Mouse (Mus musculus) liver, embryonic 14.5 days (tissue): ENCODE data around the gene Ccr8. TPM values are rescaled to one million over a fixed set of nuclear protein-coding genes. Genes with fewer than 3 reads are reported as not detected.

Experiments used
- ATAC-seq: fragments of 200-750 bp; cut with Nextera tagmentation; 2 replicates; pipeline ENCODE4 v1.8.0; 2017; ENCODE audit warnings: moderate number of reproducible peaks, mild to moderate bottlenecking, moderate library complexity; ENCODE audit not compliant: insufficient read depth
- DNase-seq, 3 experiments: peaks; one replicate each; pipeline ENCODE4 v3.0.0-alpha.2; 2012 to 2013; ENCODE audit warnings: low read depth in 3 of 3, low spot score in 3 of 3
- H3K27ac ChIP-seq: fragments of 300-500 bp; sonication (generic); 2 replicates; pipeline ENCODE4 v1.5.1; 2014; ENCODE audit warnings: moderate library complexity, mild to moderate bottlenecking, control low read depth, inconsistent platforms
- H3K27me3 ChIP-seq: fragments of 300-500 bp; sonication (generic); 2 replicates; pipeline ENCODE4 v1.6.1; 2014; ENCODE audit warnings: mild to moderate bottlenecking, low read length, moderate library complexity; ENCODE audit not compliant: control insufficient read depth, insufficient read depth
- H3K36me3 ChIP-seq: fragments of 300-500 bp; sonication (generic); replicated peaks from 2 replicates; pipeline ENCODE4 v1.6.1; 2014; ENCODE audit warnings: low read depth; ENCODE audit not compliant: control insufficient read depth, insufficient read depth
- H3K4me1 ChIP-seq, 2 experiments: fragments of 200-500 bp in 1 of 2; fragments of 300-500 bp in 1 of 2; sonication (generic) in 1 of 2; replicated peaks; 2 replicates each; pipeline ENCODE4 v1.6.1; 2012 to 2014; ENCODE audit warnings: antibody characterized with exemption in 1 of 2, inconsistent platforms in 1 of 2, low read length in 1 of 2; ENCODE audit not compliant: control insufficient read depth in 2 of 2, insufficient read depth in 2 of 2
- H3K4me2 ChIP-seq: fragments of 300-500 bp; sonication (generic); 2 replicates; pipeline ENCODE4 v1.6.1; 2014; ENCODE audit warnings: low read depth, mild to moderate bottlenecking, control low read depth, moderate library complexity
- H3K4me3 ChIP-seq, 2 experiments: fragments of 200-500 bp in 1 of 2; fragments of 300-500 bp in 1 of 2; sonication (generic) in 1 of 2; 2 replicates each; pipeline ENCODE4 v1.5.1; 2012 to 2014; ENCODE audit warnings: low read depth in 2 of 2, low read length in 2 of 2, mild to moderate bottlenecking in 2 of 2, control low read depth in 1 of 2, inconsistent platforms in 1 of 2, moderate library complexity in 1 of 2; ENCODE audit not compliant: insufficient read depth in 1 of 2
- H3K9ac ChIP-seq: fragments of 300-500 bp; sonication (generic); replicated peaks from 2 replicates; pipeline ENCODE4 v1.6.1; 2014; ENCODE audit warnings: mild to moderate bottlenecking, control low read depth, moderate library complexity
- H3K9me3 ChIP-seq: fragments of 300-500 bp; sonication (generic); 2 replicates; pipeline ENCODE4 v1.6.1; 2016; ENCODE audit warnings: low read length, mixed read lengths; ENCODE audit not compliant: control insufficient read depth
- CTCF ChIP-seq: IDR thresholded peaks from 2 replicates; pipeline ENCODE4 v1.5.1; 2016; ENCODE audit warnings: antibody characterized with exemption, low read depth, control low read depth
- EP300 ChIP-seq: IDR thresholded peaks from 2 replicates; pipeline ENCODE4 v1.6.1; 2016; ENCODE audit warnings: antibody characterized with exemption, low read depth
- WGBS: fragments of 180-500 bp; shearing (Covaris S2); extraction: QIAGEN DNeasy Blood & Tissue Kit; methylation state at CpG from one replicate; pipeline ENCODE4 v1.1.7; 2014; ENCODE audit not compliant: insufficient replicate concordance; 5-methylcytosine and 5-hydroxymethylcytosine counted together
- polyA plus RNA-seq, 2 experiments: library from polyadenylated mRNA; depleted of rRNA in 1 of 2; stranded (reverse) in 1 of 2; unstranded in 1 of 2; fragments of >200 nt; fragmentation: Nextera tagmentation in 1 of 2; extraction: Ambion mirVana in 1 of 2; gene quantifications; 2 replicates each; pipeline versions ENCODE4 v1.2.1 to v1.2.3; 2012 to 2014

The Ccr8 gene
- polyA plus RNA-seq, 2 experiments, result not detected

DNA sequence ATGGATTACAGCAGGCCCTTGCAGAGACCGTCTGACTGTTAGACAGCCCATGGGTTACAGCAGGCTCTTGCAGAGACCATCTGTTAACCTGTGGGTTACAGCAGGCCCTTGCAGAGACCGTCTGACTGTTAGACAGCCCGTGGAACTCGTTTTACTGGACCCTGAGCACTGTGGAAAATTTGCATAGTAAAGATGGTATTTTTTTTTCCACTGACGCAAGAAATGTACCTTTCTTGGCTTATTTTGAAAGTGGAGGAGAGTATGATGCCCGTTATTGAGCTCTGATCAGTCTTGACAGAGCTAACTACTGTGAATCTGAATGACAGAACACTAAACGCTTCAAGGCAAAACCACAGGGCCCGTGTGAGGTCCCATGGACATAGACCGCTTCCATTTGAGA, 35.7 kb upstream of the Ccr8 start:
- WGBS, result 60% methylated on average over 9 of the region's 9 CpGs
- Histone ChIP-seq H3K27me3 (no peaks in the 10 kb centered on the region), H3K36me3 (no peaks in the 10 kb centered on the region), H3K4me1 (peaks cover 0 to 4% of the 10 kb centered on the region in 2 experiments; a peak in 2 of 4 replicates), H3K9me3 (no peaks in the 10 kb centered on the region), H3K9ac (no peak overlapping the region), H3K27ac (no peak overlapping the region), H3K4me2 (no peak overlapping the region), H3K4me3 (no peak overlapping the region)
- ATAC-seq, result no peak
- DNase-seq, result no peak
- TF ChIP-seq EP300, result no peak
- no peak for TF ChIP-seq CTCF

DNA sequence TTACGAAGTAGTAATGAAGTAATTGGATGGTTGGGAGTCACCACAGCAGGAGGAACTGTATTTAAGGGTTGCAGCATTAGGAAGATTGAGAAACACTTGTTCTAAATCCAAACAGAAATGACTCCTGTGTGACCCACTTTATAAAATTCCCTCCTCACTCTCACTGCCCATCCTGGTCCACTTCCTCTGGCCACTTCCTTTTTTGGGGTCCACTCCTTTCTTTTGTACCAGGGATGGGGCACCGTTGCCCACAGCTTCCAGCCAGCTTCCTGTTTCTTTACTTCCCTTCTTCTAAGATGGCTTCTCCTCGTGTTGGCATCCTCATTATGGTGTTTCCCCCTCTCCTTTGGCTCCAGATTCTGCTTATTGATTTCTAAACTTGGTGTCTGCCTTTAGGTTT, 33.2 kb upstream of the Ccr8 start:
- no peak for ATAC-seq
- H3K4me3 ChIP-seq, result no peak overlapping the region
- H3K27ac ChIP-seq, result no peak overlapping the region
- no peaks in the 10 kb centered on the region for H3K36me3 ChIP-seq
- TF ChIP-seq EP300 (no peak), CTCF (no peak)
- DNase-seq, result no peak
- 21% methylated on average over 3 of the region's 3 CpGs for WGBS
- no peak overlapping the region for H3K9ac ChIP-seq
- H3K27me3 ChIP-seq, result no peaks in the 10 kb centered on the region
- H3K9me3 ChIP-seq, result no peaks in the 10 kb centered on the region
- peaks cover 0 to 4% of the 10 kb centered on the region in 2 experiments; a peak in 2 of 4 replicates for H3K4me1 ChIP-seq
- no peak overlapping the region for H3K4me2 ChIP-seq

DNA sequence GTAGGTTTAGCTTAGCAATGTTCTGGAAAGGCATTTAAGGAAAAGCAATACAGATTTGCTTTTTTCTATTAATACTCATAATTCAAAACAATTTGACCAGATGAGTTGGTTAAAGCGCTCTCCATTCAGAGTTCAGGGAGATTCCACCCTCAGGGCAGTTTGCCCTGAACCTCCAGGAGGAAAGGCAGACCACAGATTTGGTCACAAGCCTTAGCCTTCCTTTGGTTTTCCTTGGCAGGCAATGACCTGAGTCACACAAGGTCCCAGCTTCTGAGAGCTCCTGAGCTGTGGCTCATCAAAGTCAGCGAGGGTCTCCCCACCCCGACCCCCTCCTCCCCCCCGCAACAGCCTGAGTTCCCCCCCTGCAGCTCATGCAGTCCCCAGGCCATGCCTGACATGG, 27.6 kb upstream of the Ccr8 start:
- Histone ChIP-seq H3K4me2 (no peak overlapping the region), H3K4me1 (no peaks in the 10 kb centered on the region), H3K9ac (no peak overlapping the region), H3K27ac (no peak overlapping the region), H3K36me3 (no peaks in the 10 kb centered on the region), H3K4me3 (no peak overlapping the region), H3K9me3 (no peaks in the 10 kb centered on the region), H3K27me3 (no peaks in the 10 kb centered on the region)
- TF ChIP-seq CTCF (no peak), EP300 (no peak)
- ATAC-seq, result no peak
- no peak for DNase-seq
- WGBS, result 56% methylated on average over 4 of the region's 4 CpGs

DNA sequence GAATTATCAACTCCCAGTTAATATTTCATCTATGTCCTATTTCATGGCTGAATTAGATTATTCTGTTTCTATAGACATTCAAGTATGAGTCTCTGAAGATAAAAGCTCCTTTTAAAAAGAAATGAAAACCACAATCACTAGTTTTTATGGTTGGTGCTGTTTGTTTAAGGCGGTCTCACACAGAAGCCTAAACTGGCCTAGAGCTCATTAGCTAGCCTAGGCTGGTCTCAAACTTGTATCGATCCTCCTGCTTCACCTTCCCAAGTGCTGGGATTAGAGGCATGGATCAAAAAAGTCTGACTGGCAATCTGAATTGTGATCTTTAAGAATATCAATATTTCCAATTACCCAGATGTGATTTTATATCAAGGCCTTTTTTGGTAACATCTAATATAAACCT, 24.3 kb upstream of the Ccr8 start:
- TF ChIP-seq EP300 (no peak), CTCF (no peak)
- Histone ChIP-seq H3K4me3 (no peak overlapping the region), H3K9ac (no peak overlapping the region), H3K36me3 (no peaks in the 10 kb centered on the region), H3K9me3 (no peaks in the 10 kb centered on the region), H3K4me1 (no peaks in the 10 kb centered on the region; a peak in 1 of 4 replicates), H3K4me2 (no peak overlapping the region), H3K27ac (no peak overlapping the region), H3K27me3 (no peaks in the 10 kb centered on the region)
- no peak for ATAC-seq
- no peak for DNase-seq
- WGBS, result 57% methylated on average over 2 of the region's 2 CpGs

DNA sequence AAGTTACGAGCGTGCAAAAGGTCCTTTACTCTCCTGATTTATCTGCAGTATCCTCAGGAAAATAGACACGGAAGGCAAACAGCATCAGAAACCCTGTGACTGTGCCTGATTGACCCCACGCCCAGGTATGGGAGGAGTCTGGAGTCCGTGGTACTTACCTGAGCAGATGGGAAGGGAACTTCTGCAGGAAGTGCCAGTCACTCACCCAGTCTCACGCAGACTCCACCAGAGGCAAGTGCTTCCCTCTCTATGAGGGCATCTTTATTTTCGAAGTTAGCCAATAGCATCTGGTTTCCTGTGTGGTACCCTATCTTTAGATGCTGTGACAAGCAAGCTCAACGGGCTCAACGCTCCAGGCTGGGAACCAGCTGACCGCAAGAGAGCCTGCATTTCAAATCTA, 23.9 kb upstream of the Ccr8 start:
- DNase-seq, result no peak
- 16% methylated on average over 10 of the region's 10 CpGs for WGBS
- no peaks in the 10 kb centered on the region for H3K27me3 ChIP-seq
- H3K4me3 ChIP-seq, result no peak overlapping the region
- no peak for TF ChIP-seq CTCF
- ATAC-seq, result no peak
- H3K4me1 ChIP-seq, result no peaks in the 10 kb centered on the region; a peak in 1 of 4 replicates
- no peak overlapping the region for H3K4me2 ChIP-seq
- no peak overlapping the region for H3K9ac ChIP-seq
- H3K36me3 ChIP-seq, result no peaks in the 10 kb centered on the region
- no peaks in the 10 kb centered on the region for H3K9me3 ChIP-seq
- no peak overlapping the region for H3K27ac ChIP-seq

DNA sequence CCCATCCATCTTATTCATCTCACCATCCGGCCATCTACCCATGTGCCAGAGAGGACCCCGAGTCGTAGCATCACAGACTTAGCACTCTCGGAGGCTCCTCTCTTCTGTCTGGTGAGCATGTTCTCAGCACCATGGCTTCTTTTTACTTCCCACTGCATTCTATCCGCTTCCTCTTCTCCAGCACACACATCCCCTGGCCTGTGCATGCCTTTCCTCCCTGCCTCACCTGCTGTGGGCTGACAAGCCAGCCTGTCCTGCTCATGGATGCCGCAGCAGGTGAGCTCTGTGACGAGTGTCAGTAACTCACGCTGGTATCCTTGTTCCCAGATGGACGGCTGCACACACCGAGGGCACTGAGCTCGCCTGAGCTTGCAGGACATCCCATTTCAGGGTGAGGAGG, 22.1 kb upstream of the Ccr8 start, which contains the start of gene Cx3cr1:
Gene Cx3cr1, minus strand, starts transcription at position 101 of the 400 bp plus-strand sequence.
- H3K9ac ChIP-seq, result no peak within 1 kb of the TSS
- H3K4me2 ChIP-seq, result no peak within 1 kb of the TSS
- TF ChIP-seq EP300, result no peak
- TF ChIP-seq CTCF, result no peak
- no peak within 1 kb of the TSS for H3K27ac ChIP-seq
- H3K36me3 ChIP-seq, result no peaks in the 10 kb centered on the region
- no peaks in the 10 kb centered on the region for H3K27me3 ChIP-seq
- no peaks in the 10 kb centered on the region; a peak in 1 of 4 replicates for H3K4me1 ChIP-seq
- no peak within 1 kb of the TSS for H3K4me3 ChIP-seq
- DNase-seq (no peak), ATAC-seq (no peak)
- no peaks in the 10 kb centered on the region for H3K9me3 ChIP-seq
- 69% methylated on average over 11 of the region's 11 CpGs for WGBS
